Mouse (Mus musculus): ENCODE data around the gene Cela2a. TPM values are rescaled to one million over a fixed set of nuclear protein-coding genes. Genes with fewer than 3 reads are reported as not detected.
A peak's percentile ranks its signal among the peaks of the same experiment; 100 is the strongest.

The Cela2a gene
- polyA plus RNA-seq, 1 experiment, result 124 TPM

GRCm38 (mm10) chr4:141864506-141864905 is 38.5 kb upstream of the Cela2a start:
- Histone ChIP-seq H3K4me1 (ENCODE audit: control insufficient read depth, insufficient read depth, insufficient read length, low read length) (peaks cover 80% of the 10 kb centered on the region), H3K36me3 (ENCODE audit: control insufficient read depth, insufficient read depth, low read length) (peaks cover 49% of the 10 kb centered on the region), H3K27me3 (ENCODE audit: control insufficient read depth, insufficient read depth, low read length) (no peaks in the 10 kb centered on the region), H3K27ac (ENCODE audit: insufficient read depth, low read depth, low read length) (peak overlapping the region; percentile 99), H3K4me3 (ENCODE audit: low read depth, low read length) (no peak overlapping the region)
- 95% methylated on average over 8 of the region's 8 CpGs for WGBS
- TF ChIP-seq CTCF (IDR thresholded peaks at IDR 0.05; ENCODE audit: extremely low read depth, insufficient read length, insufficient replicate concordance, low read depth, low read length) (no peak), POLR2A (IDR thresholded peaks at IDR 0.05; ENCODE audit: low read depth, low read length) (no peak)

- Histone ChIP-seq H3K36me3 (ENCODE audit: control insufficient read depth, insufficient read depth, low read length) (peaks cover 50% of the 10 kb centered on the region), H3K27ac (ENCODE audit: insufficient read depth, low read depth, low read length) (peak overlapping the region; percentile 99), H3K4me3 (ENCODE audit: low read depth, low read length) (no peak overlapping the region), H3K4me1 (ENCODE audit: control insufficient read depth, insufficient read depth, insufficient read length, low read length) (peaks cover 77% of the 10 kb centered on the region), H3K27me3 (ENCODE audit: control insufficient read depth, insufficient read depth, low read length) (no peaks in the 10 kb centered on the region)
- WGBS, result 68% methylated on average over 7 of the region's 7 CpGs
- TF ChIP-seq POLR2A (IDR thresholded peaks at IDR 0.05; ENCODE audit: low read depth, low read length) (no peak), CTCF (IDR thresholded peaks at IDR 0.05; ENCODE audit: extremely low read depth, insufficient read length, insufficient replicate concordance, low read depth, low read length) (no peak)
Observed at GRCm38 (mm10) chr4:141863726-141864280, 37.8 kb upstream of the Cela2a start.

GRCm38 (mm10) chr4:141862867-141863266 is 36.9 kb upstream of the Cela2a start:
- WGBS, result 26% methylated on average over 5 of the region's 5 CpGs
- Histone ChIP-seq H3K4me1 (ENCODE audit: control insufficient read depth, insufficient read depth, insufficient read length, low read length) (peaks cover 70% of the 10 kb centered on the region), H3K27me3 (ENCODE audit: control insufficient read depth, insufficient read depth, low read length) (no peaks in the 10 kb centered on the region), H3K27ac (ENCODE audit: insufficient read depth, low read depth, low read length) (peak overlapping the region; percentile 99), H3K4me3 (ENCODE audit: low read depth, low read length) (no peak overlapping the region), H3K36me3 (ENCODE audit: control insufficient read depth, insufficient read depth, low read length) (peaks cover 50% of the 10 kb centered on the region)
- no peak for TF ChIP-seq POLR2A (IDR thresholded peaks at IDR 0.05; ENCODE audit: low read depth, low read length)
- TF ChIP-seq CTCF (IDR thresholded peaks at IDR 0.05; ENCODE audit: extremely low read depth, insufficient read length, insufficient replicate concordance, low read depth, low read length), result no peak

DNA sequence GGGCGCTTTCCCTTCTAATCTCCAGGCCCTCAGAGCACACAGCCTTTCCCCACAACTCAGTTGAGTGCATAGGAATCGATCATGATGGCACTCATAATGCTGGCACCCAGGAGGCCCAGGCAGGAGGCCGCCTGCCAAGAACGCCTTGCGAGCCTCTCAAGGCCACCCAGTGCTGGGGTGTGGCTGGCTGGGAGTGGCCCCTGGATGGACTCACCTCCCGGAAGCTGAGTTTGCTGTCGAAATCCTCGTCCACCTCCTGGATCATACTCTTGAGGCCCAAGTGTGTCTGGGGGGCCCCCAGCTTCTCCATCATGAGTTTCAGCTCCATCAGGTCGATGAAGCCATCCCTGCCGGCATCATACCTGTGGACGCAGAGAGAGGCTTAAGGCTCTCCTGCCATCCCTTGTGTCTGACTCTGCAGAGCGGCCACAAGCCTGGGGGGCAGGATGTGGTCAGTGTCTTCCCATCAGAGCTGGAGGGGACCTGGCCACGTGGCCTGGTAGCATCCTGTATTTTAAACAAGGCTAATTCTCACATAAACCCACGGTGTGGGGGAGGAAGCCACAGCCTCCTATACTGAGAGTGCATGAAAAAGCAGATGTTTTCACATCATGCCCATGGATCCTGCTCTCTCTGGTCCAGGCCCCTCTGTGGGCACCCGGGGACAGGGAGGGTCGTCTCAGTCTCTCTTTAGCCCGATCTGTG is 35.8 kb upstream of the Cela2a start:
- Histone ChIP-seq H3K4me3 (ENCODE audit: low read depth, low read length) (peak overlapping the region; percentile 30), H3K27me3 (ENCODE audit: control insufficient read depth, insufficient read depth, low read length) (no peaks in the 10 kb centered on the region), H3K36me3 (ENCODE audit: control insufficient read depth, insufficient read depth, low read length) (peaks cover 53% of the 10 kb centered on the region), H3K4me1 (ENCODE audit: control insufficient read depth, insufficient read depth, insufficient read length, low read length) (peaks cover 60% of the 10 kb centered on the region), H3K27ac (ENCODE audit: insufficient read depth, low read depth, low read length) (peak overlapping the region; percentile 99)
- 57% methylated on average over 17 of the region's 17 CpGs for WGBS
- TF ChIP-seq CTCF (IDR thresholded peaks at IDR 0.05; ENCODE audit: extremely low read depth, insufficient read length, insufficient replicate concordance, low read depth, low read length), result no peak
- no peak for TF ChIP-seq POLR2A (IDR thresholded peaks at IDR 0.05; ENCODE audit: low read depth, low read length)

GRCm38 (mm10) chr4:141860246-141860841 is 34.4 kb upstream of the Cela2a start:
- Histone ChIP-seq H3K36me3 (ENCODE audit: control insufficient read depth, insufficient read depth, low read length) (peaks cover 50% of the 10 kb centered on the region), H3K27me3 (ENCODE audit: control insufficient read depth, insufficient read depth, low read length) (no peaks in the 10 kb centered on the region), H3K4me1 (ENCODE audit: control insufficient read depth, insufficient read depth, insufficient read length, low read length) (peaks cover 50% of the 10 kb centered on the region), H3K4me3 (ENCODE audit: low read depth, low read length) (peak overlapping the region; percentile 5), H3K27ac (ENCODE audit: insufficient read depth, low read depth, low read length) (peak overlapping the region; percentile 99)
- TF ChIP-seq CTCF (IDR thresholded peaks at IDR 0.05; ENCODE audit: extremely low read depth, insufficient read length, insufficient replicate concordance, low read depth, low read length) (no peak), POLR2A (IDR thresholded peaks at IDR 0.05; ENCODE audit: low read depth, low read length) (no peak)
- WGBS, result 30% methylated on average over 19 of the region's 19 CpGs

GRCm38 (mm10) chr4:141859351-141859750 is 33.4 kb upstream of the Cela2a start:
- Histone ChIP-seq H3K27me3 (ENCODE audit: control insufficient read depth, insufficient read depth, low read length) (no peaks in the 10 kb centered on the region), H3K36me3 (ENCODE audit: control insufficient read depth, insufficient read depth, low read length) (peaks cover 45% of the 10 kb centered on the region), H3K27ac (ENCODE audit: insufficient read depth, low read depth, low read length) (no peak overlapping the region), H3K4me1 (ENCODE audit: control insufficient read depth, insufficient read depth, insufficient read length, low read length) (peaks cover 44% of the 10 kb centered on the region), H3K4me3 (ENCODE audit: low read depth, low read length) (no peak overlapping the region)
- 96% methylated on average over 14 of the region's 14 CpGs for WGBS
- TF ChIP-seq CTCF (IDR thresholded peaks at IDR 0.05; ENCODE audit: extremely low read depth, insufficient read length, insufficient replicate concordance, low read depth, low read length), result no peak
- no peak for TF ChIP-seq POLR2A (IDR thresholded peaks at IDR 0.05; ENCODE audit: low read depth, low read length)

- no peak overlapping the region for H3K27ac ChIP-seq (ENCODE audit: insufficient read depth, low read depth, low read length)
- WGBS, result 81% methylated on average over 20 of the region's 20 CpGs
- H3K36me3 ChIP-seq (ENCODE audit: control insufficient read depth, insufficient read depth, low read length), result peaks cover 39% of the 10 kb centered on the region
- H3K4me1 ChIP-seq (ENCODE audit: control insufficient read depth, insufficient read depth, insufficient read length, low read length), result peaks cover 35% of the 10 kb centered on the region
- no peaks in the 10 kb centered on the region for H3K27me3 ChIP-seq (ENCODE audit: control insufficient read depth, insufficient read depth, low read length)
- H3K4me3 ChIP-seq (ENCODE audit: low read depth, low read length), result no peak overlapping the region
- TF ChIP-seq POLR2A (IDR thresholded peaks at IDR 0.05; ENCODE audit: low read depth, low read length), result no peak
- no peak for TF ChIP-seq CTCF (IDR thresholded peaks at IDR 0.05; ENCODE audit: extremely low read depth, insufficient read length, insufficient replicate concordance, low read depth, low read length)
Observed at GRCm38 (mm10) chr4:141858501-141858900, 32.5 kb upstream of the Cela2a start.
